18 mouse cellular contexts compared by ENCODE assay signal in genomic region chr1:87151286-87151685, GRCm38 (mm10). TPM values are rescaled to one million over a fixed set of nuclear protein-coding genes. Genes with fewer than 3 reads are reported as not detected.
"Had no signal": no experiment of that assay in that cellular context is flagged by ENCODE, and none has a peak within 500 bp of the region (broad histone marks: within the 10 kb centered on the region; RNA-seq: fewer than 3 reads in every experiment).

No protein-coding gene starts in this region.

- H3K4me3 ChIP-seq: neural tube, embryonic 12.5 days; neural tube, embryonic 13.5 days; neural tube, embryonic 15.5 days; stomach, embryonic 15.5 days had no signal

- H3K27ac ChIP-seq: neural tube, embryonic 12.5 days; neural tube, embryonic 13.5 days; neural tube, embryonic 15.5 days; stomach, embryonic 15.5 days; stomach, postnatal 0 days had no signal

- DNase-seq: retina, postnatal 1 day; right cerebral cortex, adult 18-20 months; right cerebral cortex, postnatal 14 days; right cerebral cortex, postnatal 25 days; right cerebral cortex, postnatal 4 days; spleen, adult 18-20 months; thymus, adult 18-20 months; thymus, adult 2 months; thymus, postnatal 14 days; thymus, postnatal 25 days; thymus, postnatal 36 days; thymus, postnatal 4 days had no signal

RNA-seq across cellular contexts. Expression of gene Ecel1, which starts 5.0 kb away (rescaled TPM):
- total RNA-seq: neutrophil, adult 5-6 weeks had no signal

RNA-seq across cellular contexts. Expression of gene Akp3, which starts 26.5 kb away (rescaled TPM):
- total RNA-seq: neutrophil, adult 5-6 weeks had no signal

RNA-seq across cellular contexts. Expression of gene Prss56, which starts 31.8 kb away (rescaled TPM):
- total RNA-seq: neutrophil, adult 5-6 weeks had no signal

RNA-seq across cellular contexts. Expression of gene Chrnd, which starts 39.1 kb away (rescaled TPM):
- total RNA-seq: neutrophil, adult 5-6 weeks had no signal

RNA-seq across cellular contexts. Expression of gene Alpi, which starts 49.9 kb away (rescaled TPM):
- total RNA-seq: neutrophil, adult 5-6 weeks had no signal
